Mouse (Mus musculus) C2C12 (cell line): ENCODE results near the gene Mctp1.

Source experiments
- CTCF ChIP-seq: IDR thresholded peaks from one replicate; pipeline ENCODE4 v1.5.1; 2011; ENCODE audit not compliant: control insufficient read depth, insufficient read depth, insufficient read length
- FOSL1 ChIP-seq: IDR thresholded peaks from one replicate; pipeline ENCODE4 v1.8.0; 2011; ENCODE audit warnings: mild to moderate bottlenecking, low read length; ENCODE audit not compliant: poor library complexity, insufficient read depth, severe bottlenecking
- MAX ChIP-seq: IDR thresholded peaks from one replicate; pipeline ENCODE4 v1.6.1; 2011; ENCODE audit warnings: mild to moderate bottlenecking, control low read depth
- MYOD1 ChIP-seq: IDR thresholded peaks from one replicate; pipeline ENCODE4 v1.6.1; 2011; ENCODE audit warnings: low read depth; ENCODE audit not compliant: control insufficient read depth, insufficient read length
- MYOG ChIP-seq: IDR thresholded peaks from one replicate; pipeline ENCODE4 v1.6.1; 2011; ENCODE audit not compliant: control insufficient read depth, insufficient read length; ENCODE audit errors: extremely low read depth
- USF1 ChIP-seq: IDR thresholded peaks from one replicate; pipeline ENCODE4 v1.6.1; 2011; ENCODE audit warnings: low read depth, mild to moderate bottlenecking, control low read depth, moderate library complexity

DNA sequence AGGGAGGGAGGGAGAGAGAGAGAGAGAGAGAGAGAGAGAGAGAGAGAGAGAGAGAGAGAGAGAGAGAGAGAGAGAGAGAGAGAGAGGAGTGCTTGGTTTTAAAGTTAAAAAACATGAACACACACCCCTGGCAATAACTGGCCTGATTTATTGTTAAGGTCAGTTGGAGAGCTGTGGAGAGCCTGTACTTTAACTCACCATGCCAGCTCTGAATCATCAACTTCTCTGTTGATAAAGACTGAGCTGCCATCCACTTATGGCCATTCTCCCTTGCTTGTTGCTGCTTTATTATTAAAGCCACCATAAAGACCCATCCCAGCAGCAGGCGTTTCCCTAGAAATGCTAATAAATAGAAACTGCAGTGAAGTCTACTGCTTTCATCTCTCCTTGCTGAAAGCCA is 542.5 kb downstream of the Mctp1 start:
- TF ChIP-seq CTCF (no peak), MYOD1 (no peak), USF1 (no peak), MAX (no peak), MYOG (no peak), FOSL1 (no peak)
